Mouse (Mus musculus): ENCODE data around the gene Srpk1. TPM values are rescaled to one million over a fixed set of nuclear protein-coding genes. Genes with fewer than 3 reads are reported as not detected.

Gene Srpk1
- polyA plus RNA-seq (2016; fragmentation: Nextera tagmentation; extraction: Ambion mirVana) = 100 and 105 TPM in 2 replicates

- Histone ChIP-seq H3K9ac (peak within 1 kb of the TSS; percentile 99), H3K27me3 (no peaks in the 10 kb centered on the region), H3K4me2 (replicated peaks) (peak within 1 kb of the TSS; percentile 88), H3K36me3 (peaks cover 14% of the 10 kb centered on the region), H3K4me3 (peak within 1 kb of the TSS; percentile 99), H3K9me3 (replicated peaks) (no peaks in the 10 kb centered on the region), H3K27ac (peak within 1 kb of the TSS; percentile 91), H3K4me1 (peaks cover 24% of the 10 kb centered on the region)
- under 1% methylated on average over 40 of the region's 53 CpGs for WGBS
- ATAC-seq (ENCODE audit: low FRiP score) = peak; percentile 96
These were observed at the start of gene Srpk1 for GRCm38 (mm10) chr17:28622300-28622759. Srpk1 (minus strand) TSS chr17:28622709.

- Histone ChIP-seq H3K27ac (no peak overlapping the region), H3K36me3 (no peaks in the 10 kb centered on the region), H3K4me3 (no peak overlapping the region), H3K4me2 (replicated peaks) (no peak overlapping the region), H3K4me1 (peaks cover 8% of the 10 kb centered on the region), H3K9me3 (replicated peaks) (no peaks in the 10 kb centered on the region), H3K9ac (no peak overlapping the region), H3K27me3 (no peaks in the 10 kb centered on the region)
- no peak for ATAC-seq (ENCODE audit: low FRiP score)
- 70% methylated on average over 6 of the region's 6 CpGs for WGBS
These were observed 37.1 kb upstream of the Srpk1 start for GRCm38 (mm10) chr17:28659564-28659963.

- Histone ChIP-seq H3K4me2 (replicated peaks) (no peak overlapping the region), H3K36me3 (no peaks in the 10 kb centered on the region), H3K27ac (no peak overlapping the region), H3K27me3 (no peaks in the 10 kb centered on the region), H3K9me3 (replicated peaks) (no peaks in the 10 kb centered on the region), H3K9ac (no peak overlapping the region), H3K4me1 (peaks cover 8% of the 10 kb centered on the region), H3K4me3 (no peak overlapping the region)
- 47% methylated on average over 4 of the region's 4 CpGs for WGBS
- no peak for ATAC-seq (ENCODE audit: low FRiP score)
These were observed 35.4 kb upstream of the Srpk1 start for GRCm38 (mm10) chr17:28657936-28658335.

GRCm38 (mm10) chr17:28650268-28650667 lies 27.8 kb upstream of the Srpk1 start:
- Histone ChIP-seq H3K36me3 (no peaks in the 10 kb centered on the region), H3K27me3 (no peaks in the 10 kb centered on the region), H3K4me1 (no peaks in the 10 kb centered on the region), H3K4me3 (no peak overlapping the region), H3K27ac (no peak overlapping the region), H3K9me3 (replicated peaks) (no peaks in the 10 kb centered on the region), H3K9ac (no peak overlapping the region), H3K4me2 (replicated peaks) (no peak overlapping the region)
- ATAC-seq (ENCODE audit: low FRiP score) = no peak
- 80% methylated on average over 3 of the region's 3 CpGs for WGBS

- 51% methylated on average over 6 of the region's 6 CpGs for WGBS
- H3K9me3 ChIP-seq (replicated peaks) = no peaks in the 10 kb centered on the region
- H3K27ac ChIP-seq = no peak overlapping the region
- no peak overlapping the region for H3K4me2 ChIP-seq (replicated peaks)
- no peak overlapping the region for H3K9ac ChIP-seq
- no peaks in the 10 kb centered on the region for H3K36me3 ChIP-seq
- H3K4me3 ChIP-seq = no peak overlapping the region
- H3K27me3 ChIP-seq = no peaks in the 10 kb centered on the region
- ATAC-seq (ENCODE audit: low FRiP score) = no peak
- no peaks in the 10 kb centered on the region for H3K4me1 ChIP-seq
These were observed 26.3 kb upstream of the Srpk1 start for GRCm38 (mm10) chr17:28648607-28649370.

- Histone ChIP-seq H3K9me3 (replicated peaks) (no peaks in the 10 kb centered on the region), H3K27me3 (no peaks in the 10 kb centered on the region), H3K9ac (no peak overlapping the region), H3K4me2 (replicated peaks) (no peak overlapping the region), H3K36me3 (no peaks in the 10 kb centered on the region), H3K4me3 (no peak overlapping the region), H3K4me1 (no peaks in the 10 kb centered on the region), H3K27ac (no peak overlapping the region)
- 71% methylated on average over 3 of the region's 3 CpGs for WGBS
- ATAC-seq (ENCODE audit: low FRiP score) = no peak
These were observed 23.7 kb upstream of the Srpk1 start for GRCm38 (mm10) chr17:28646221-28646620.

GRCm38 (mm10) chr17:28644112-28644511 lies 21.6 kb upstream of the Srpk1 start:
- no peak overlapping the region for H3K4me3 ChIP-seq
- ATAC-seq (ENCODE audit: low FRiP score) = no peak
- H3K27ac ChIP-seq = no peak overlapping the region
- H3K4me1 ChIP-seq = no peaks in the 10 kb centered on the region
- WGBS = 53% methylated on average over 4 of the region's 4 CpGs
- no peaks in the 10 kb centered on the region for H3K27me3 ChIP-seq
- H3K9ac ChIP-seq = no peak overlapping the region
- H3K36me3 ChIP-seq = no peaks in the 10 kb centered on the region
- no peak overlapping the region for H3K4me2 ChIP-seq (replicated peaks)
- H3K9me3 ChIP-seq (replicated peaks) = no peaks in the 10 kb centered on the region

GRCm38 (mm10) chr17:28643697-28644096 lies 21.2 kb upstream of the Srpk1 start:
- Histone ChIP-seq H3K4me2 (replicated peaks) (no peak overlapping the region), H3K27me3 (no peaks in the 10 kb centered on the region), H3K27ac (no peak overlapping the region), H3K4me1 (no peaks in the 10 kb centered on the region), H3K9ac (no peak overlapping the region), H3K4me3 (no peak overlapping the region), H3K9me3 (replicated peaks) (no peaks in the 10 kb centered on the region), H3K36me3 (no peaks in the 10 kb centered on the region)
- no peak for ATAC-seq (ENCODE audit: low FRiP score)
- WGBS = 25% methylated on average over 3 of the region's 3 CpGs

GRCm38 (mm10) chr17:28640113-28640512 lies 17.6 kb upstream of the Srpk1 start:
- Histone ChIP-seq H3K4me1 (no peaks in the 10 kb centered on the region), H3K27ac (no peak overlapping the region), H3K9ac (no peak overlapping the region), H3K9me3 (replicated peaks) (no peaks in the 10 kb centered on the region), H3K4me2 (replicated peaks) (no peak overlapping the region), H3K4me3 (no peak overlapping the region), H3K27me3 (no peaks in the 10 kb centered on the region), H3K36me3 (no peaks in the 10 kb centered on the region)
- WGBS = 84% methylated on average over 3 of the region's 3 CpGs
- no peak for ATAC-seq (ENCODE audit: low FRiP score)

GRCm38 (mm10) chr17:28637711-28638690 lies 15.5 kb upstream of the Srpk1 start:
- no peak for ATAC-seq (ENCODE audit: low FRiP score)
- Histone ChIP-seq H3K4me1 (no peaks in the 10 kb centered on the region), H3K9me3 (replicated peaks) (no peaks in the 10 kb centered on the region), H3K27ac (no peak overlapping the region), H3K4me2 (replicated peaks) (no peak overlapping the region), H3K9ac (no peak overlapping the region), H3K4me3 (no peak overlapping the region), H3K27me3 (no peaks in the 10 kb centered on the region), H3K36me3 (no peaks in the 10 kb centered on the region)
- 87% methylated on average over 7 of the region's 7 CpGs for WGBS

- H3K4me3 ChIP-seq = no peak overlapping the region
- H3K4me2 ChIP-seq (replicated peaks) = no peak overlapping the region
- ATAC-seq (ENCODE audit: low FRiP score) = no peak
- no peaks in the 10 kb centered on the region for H3K4me1 ChIP-seq
- H3K27ac ChIP-seq = no peak overlapping the region
- H3K9me3 ChIP-seq (replicated peaks) = no peaks in the 10 kb centered on the region
- no peaks in the 10 kb centered on the region for H3K36me3 ChIP-seq
- no peak overlapping the region for H3K9ac ChIP-seq
- WGBS = 80% methylated on average over 5 of the region's 5 CpGs
- no peaks in the 10 kb centered on the region for H3K27me3 ChIP-seq
These were observed 13.3 kb upstream of the Srpk1 start for GRCm38 (mm10) chr17:28635842-28636241.

- ATAC-seq (ENCODE audit: low FRiP score) = no peak
- Histone ChIP-seq H3K27me3 (no peaks in the 10 kb centered on the region), H3K4me3 (no peak overlapping the region), H3K27ac (no peak overlapping the region), H3K4me2 (replicated peaks) (no peak overlapping the region), H3K9ac (no peak overlapping the region), H3K36me3 (no peaks in the 10 kb centered on the region), H3K9me3 (replicated peaks) (no peaks in the 10 kb centered on the region), H3K4me1 (no peaks in the 10 kb centered on the region; the same call in 1 of the 2 replicates)
- WGBS = 49% methylated on average over 3 of the region's 3 CpGs
These were observed 6.6 kb upstream of the Srpk1 start for GRCm38 (mm10) chr17:28629125-28629524.

Measured in hindbrain, embryonic 12.5 days (tissue).